Mouse (Mus musculus): ENCODE results near the gene Hyal4. TPM values are rescaled to one million over a fixed set of nuclear protein-coding genes. Genes with fewer than 3 reads are reported as not detected.
A peak's percentile ranks its signal among the peaks of the same experiment; 100 is the strongest.

The Hyal4 gene
- polyA plus RNA-seq (2015; fragmentation: Nextera tagmentation; extraction: Ambion mirVana), result not detected in 2 replicates

- Histone ChIP-seq H3K36me3 (ENCODE audit: poor library complexity, severe bottlenecking) (no peaks in the 10 kb centered on the region), H3K27ac (no peak within 1 kb of the TSS), H3K4me1 (no peaks in the 10 kb centered on the region), H3K9me3 (replicated peaks) (no peaks in the 10 kb centered on the region), H3K4me3 (no peak within 1 kb of the TSS), H3K4me2 (no peak within 1 kb of the TSS), H3K9ac (no peak within 1 kb of the TSS), H3K27me3 (no peaks in the 10 kb centered on the region)
- WGBS, result 85% methylated on average over 4 of the region's 4 CpGs
- no peak for ATAC-seq
Measured at GRCm38 (mm10) chr6:24748029-24748428, at the start of gene Hyal4. TSS of gene Hyal4 (plus strand) at chr6:24748329.

GRCm38 (mm10) chr6:24707090-24707489 lies 41.0 kb upstream of the Hyal4 start:
- Histone ChIP-seq H3K4me1 (no peaks in the 10 kb centered on the region), H3K9ac (no peak overlapping the region), H3K27me3 (no peaks in the 10 kb centered on the region), H3K4me3 (no peak overlapping the region), H3K27ac (no peak overlapping the region), H3K36me3 (ENCODE audit: poor library complexity, severe bottlenecking) (no peaks in the 10 kb centered on the region), H3K4me2 (no peak overlapping the region), H3K9me3 (replicated peaks) (no peaks in the 10 kb centered on the region)
- 85% methylated on average over 5 of the region's 5 CpGs for WGBS
- no peak for ATAC-seq

- H3K4me2 ChIP-seq, result no peak overlapping the region
- no peak for ATAC-seq
- H3K9me3 ChIP-seq (replicated peaks), result no peaks in the 10 kb centered on the region
- no peak overlapping the region for H3K4me3 ChIP-seq
- no peak overlapping the region for H3K9ac ChIP-seq
- no peak overlapping the region for H3K27ac ChIP-seq
- no peaks in the 10 kb centered on the region for H3K27me3 ChIP-seq
- no peaks in the 10 kb centered on the region for H3K36me3 ChIP-seq (ENCODE audit: poor library complexity, severe bottlenecking)
- WGBS, result 74% methylated on average over 2 of the region's 2 CpGs
- no peaks in the 10 kb centered on the region for H3K4me1 ChIP-seq
Measured at GRCm38 (mm10) chr6:24707499-24707898, 40.6 kb upstream of the Hyal4 start.

- Histone ChIP-seq H3K9ac (no peak overlapping the region), H3K4me2 (no peak overlapping the region), H3K9me3 (replicated peaks) (no peaks in the 10 kb centered on the region), H3K4me1 (no peaks in the 10 kb centered on the region), H3K4me3 (no peak overlapping the region), H3K36me3 (ENCODE audit: poor library complexity, severe bottlenecking) (no peaks in the 10 kb centered on the region), H3K27ac (no peak overlapping the region), H3K27me3 (no peaks in the 10 kb centered on the region)
- ATAC-seq, result peak; percentile 88
- WGBS, result 33% methylated on average over 13 of the region's 13 CpGs
Measured at GRCm38 (mm10) chr6:24721317-24722099, 26.6 kb upstream of the Hyal4 start.

GRCm38 (mm10) chr6:24728130-24728529 lies 20.0 kb upstream of the Hyal4 start:
- no peaks in the 10 kb centered on the region for H3K36me3 ChIP-seq (ENCODE audit: poor library complexity, severe bottlenecking)
- H3K9me3 ChIP-seq (replicated peaks), result no peaks in the 10 kb centered on the region
- H3K27ac ChIP-seq, result no peak overlapping the region
- no peaks in the 10 kb centered on the region for H3K27me3 ChIP-seq
- no peak for ATAC-seq
- H3K4me3 ChIP-seq, result no peak overlapping the region
- no peak overlapping the region for H3K9ac ChIP-seq
- 89% methylated on average over 1 of the region's 1 CpGs for WGBS
- H3K4me2 ChIP-seq, result no peak overlapping the region
- no peaks in the 10 kb centered on the region for H3K4me1 ChIP-seq

- Histone ChIP-seq H3K36me3 (ENCODE audit: poor library complexity, severe bottlenecking) (no peaks in the 10 kb centered on the region), H3K9ac (no peak within 1 kb of the TSS), H3K9me3 (replicated peaks) (no peaks in the 10 kb centered on the region), H3K4me1 (no peaks in the 10 kb centered on the region), H3K4me2 (no peak within 1 kb of the TSS), H3K27me3 (no peaks in the 10 kb centered on the region), H3K27ac (no peak within 1 kb of the TSS), H3K4me3 (no peak within 1 kb of the TSS)
- no peak for ATAC-seq
- 84% methylated on average over 3 of the region's 3 CpGs for WGBS
Measured at GRCm38 (mm10) chr6:24732945-24733344, 15.2 kb upstream of the Hyal4 start, which contains the start of gene Hyal6. TSS of gene Hyal6 (plus strand) at chr6:24733245.

GRCm38 (mm10) chr6:24734565-24734964 lies 13.6 kb upstream of the Hyal4 start:
- H3K36me3 ChIP-seq (ENCODE audit: poor library complexity, severe bottlenecking), result no peaks in the 10 kb centered on the region
- no peak for ATAC-seq
- H3K27ac ChIP-seq, result no peak overlapping the region
- H3K4me1 ChIP-seq, result no peaks in the 10 kb centered on the region
- H3K9ac ChIP-seq, result no peak overlapping the region
- no peak overlapping the region for H3K4me2 ChIP-seq
- no peaks in the 10 kb centered on the region for H3K27me3 ChIP-seq
- no peaks in the 10 kb centered on the region for H3K9me3 ChIP-seq (replicated peaks)
- H3K4me3 ChIP-seq, result no peak overlapping the region
- WGBS, result 92% methylated on average over 6 of the region's 6 CpGs

- no peaks in the 10 kb centered on the region for H3K36me3 ChIP-seq (ENCODE audit: poor library complexity, severe bottlenecking)
- ATAC-seq, result no peak
- no peaks in the 10 kb centered on the region for H3K27me3 ChIP-seq
- no peak overlapping the region for H3K4me3 ChIP-seq
- H3K4me1 ChIP-seq, result no peaks in the 10 kb centered on the region
- no peak overlapping the region for H3K4me2 ChIP-seq
- no peaks in the 10 kb centered on the region for H3K9me3 ChIP-seq (replicated peaks)
- WGBS, result 93% methylated on average over 3 of the region's 3 CpGs
- H3K9ac ChIP-seq, result no peak overlapping the region
- H3K27ac ChIP-seq, result no peak overlapping the region
Measured at GRCm38 (mm10) chr6:24759281-24759680, 11.2 kb downstream of the Hyal4 start.

GRCm38 (mm10) chr6:24766261-24766660 lies 18.1 kb downstream of the Hyal4 start:
- no peak overlapping the region for H3K4me2 ChIP-seq
- H3K27me3 ChIP-seq, result no peaks in the 10 kb centered on the region
- no peak overlapping the region for H3K27ac ChIP-seq
- WGBS, result 94% methylated on average over 2 of the region's 2 CpGs
- no peak for ATAC-seq
- no peaks in the 10 kb centered on the region for H3K9me3 ChIP-seq (replicated peaks)
- H3K9ac ChIP-seq, result no peak overlapping the region
- no peak overlapping the region for H3K4me3 ChIP-seq
- no peaks in the 10 kb centered on the region for H3K4me1 ChIP-seq
- H3K36me3 ChIP-seq (ENCODE audit: poor library complexity, severe bottlenecking), result no peaks in the 10 kb centered on the region

- H3K27ac ChIP-seq, result no peak overlapping the region
- H3K4me1 ChIP-seq, result no peaks in the 10 kb centered on the region
- no peak overlapping the region for H3K4me3 ChIP-seq
- H3K36me3 ChIP-seq (ENCODE audit: poor library complexity, severe bottlenecking), result no peaks in the 10 kb centered on the region
- H3K9ac ChIP-seq, result no peak overlapping the region
- no peak overlapping the region for H3K4me2 ChIP-seq
- ATAC-seq, result no peak
- H3K27me3 ChIP-seq, result no peaks in the 10 kb centered on the region
- WGBS, result 72% methylated on average over 2 of the region's 2 CpGs
- no peaks in the 10 kb centered on the region for H3K9me3 ChIP-seq (replicated peaks)
Measured at GRCm38 (mm10) chr6:24779182-24779581, 31.1 kb downstream of the Hyal4 start.

GRCm38 (mm10) chr6:24790888-24791287 lies 42.8 kb downstream of the Hyal4 start, which contains the start of gene Spam1:
TSS of gene Spam1 (plus strand) at chr6:24791188.
- H3K36me3 ChIP-seq (ENCODE audit: poor library complexity, severe bottlenecking), result no peaks in the 10 kb centered on the region
- no peak within 1 kb of the TSS for H3K4me2 ChIP-seq
- no peaks in the 10 kb centered on the region for H3K4me1 ChIP-seq
- ATAC-seq, result no peak
- H3K9ac ChIP-seq, result no peak within 1 kb of the TSS
- H3K27ac ChIP-seq, result no peak within 1 kb of the TSS
- no peaks in the 10 kb centered on the region for H3K9me3 ChIP-seq (replicated peaks)
- H3K27me3 ChIP-seq, result no peaks in the 10 kb centered on the region
- no peak within 1 kb of the TSS for H3K4me3 ChIP-seq

Measured in forebrain, embryonic 13.5 days (tissue).